Mouse (Mus musculus): ENCODE data around the gene Pepd. TPM values are rescaled to one million over a fixed set of nuclear protein-coding genes. Genes with fewer than 3 reads are reported as not detected.

Pepd gene
- polyA plus RNA-seq, 1 experiment from 2014 or later, result 44.5 TPM

- H3K4me2 ChIP-seq (replicated peaks; ENCODE audit: low read depth, low read length), result 0 out of 2 replicates have a peak overlapping the region, but pooled peaks have one; percentile 19
- DNase-seq (ENCODE audit: low spot score) (no peak), ATAC-seq (no peak)
- WGBS, result 60% methylated on average over 3 of the region's 3 CpGs
- H3K9ac ChIP-seq (replicated peaks; ENCODE audit: low read depth), result no peak overlapping the region
- TF ChIP-seq CTCF (IDR thresholded peaks at IDR 0.05) (no peak), EP300 (IDR thresholded peaks at IDR 0.05) (no peak)
- H3K9me3 ChIP-seq (ENCODE audit: low read length), result no peaks in the 10 kb centered on the region
- H3K4me3 ChIP-seq (ENCODE audit: low read depth, low read length), result no peak overlapping the region
- H3K4me1 ChIP-seq (ENCODE audit: insufficient read depth, low read depth, low read length), result no peaks in the 10 kb centered on the region; the same call in 1 of the 2 replicates
- no peaks in the 10 kb centered on the region for H3K27me3 ChIP-seq (replicated peaks; ENCODE audit: insufficient read depth, low read length)
- H3K36me3 ChIP-seq (ENCODE audit: insufficient read depth, low read length), result no peaks in the 10 kb centered on the region
- H3K27ac ChIP-seq (ENCODE audit: low read length), result no peak overlapping the region
Measured at GRCm38 (mm10) chr7:35065958-35066357, 153.8 kb downstream of the Pepd start.

DNA sequence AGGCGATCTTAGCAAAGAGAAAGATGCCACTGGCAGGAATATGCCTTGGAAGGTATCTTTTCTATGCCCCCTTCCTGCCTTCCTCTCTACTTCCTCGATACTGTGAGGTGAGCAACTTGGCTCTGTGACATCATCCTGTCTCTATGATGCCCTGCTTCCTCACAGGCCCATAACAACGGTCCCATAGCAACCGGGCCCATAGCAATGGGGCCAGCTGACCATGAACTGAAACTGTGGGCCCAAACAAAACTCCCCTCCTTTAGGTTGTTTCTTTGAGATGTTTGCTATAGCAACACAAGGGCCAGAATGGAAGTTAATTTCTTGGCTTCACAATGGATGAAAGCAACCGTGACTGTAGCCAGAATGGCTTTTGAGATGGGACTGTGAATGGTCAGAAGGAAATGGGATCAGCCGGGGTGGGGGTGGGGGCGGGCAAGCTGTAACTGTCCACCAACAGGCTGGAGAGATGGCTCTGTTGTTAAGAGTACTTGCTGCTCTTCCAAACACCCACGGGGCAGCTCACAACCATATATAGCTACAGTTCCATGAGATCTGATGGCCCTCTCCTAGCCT lies 154.5 kb downstream of the Pepd start:
- H3K36me3 ChIP-seq (ENCODE audit: insufficient read depth, low read length), result no peaks in the 10 kb centered on the region
- H3K27me3 ChIP-seq (replicated peaks; ENCODE audit: insufficient read depth, low read length), result no peaks in the 10 kb centered on the region
- no peak for TF ChIP-seq EP300 (IDR thresholded peaks at IDR 0.05)
- ATAC-seq (no peak), DNase-seq (ENCODE audit: low spot score) (no peak)
- H3K27ac ChIP-seq (ENCODE audit: low read length), result no peak overlapping the region
- no peaks in the 10 kb centered on the region; the same call in 1 of the 2 replicates for H3K4me1 ChIP-seq (ENCODE audit: insufficient read depth, low read depth, low read length)
- H3K4me2 ChIP-seq (replicated peaks; ENCODE audit: low read depth, low read length), result no peak overlapping the region
- H3K9ac ChIP-seq (replicated peaks; ENCODE audit: low read depth), result no peak overlapping the region
- 88% methylated on average over 8 of the region's 8 CpGs for WGBS
- H3K4me3 ChIP-seq (ENCODE audit: low read depth, low read length), result no peak overlapping the region
- H3K9me3 ChIP-seq (ENCODE audit: low read length), result no peaks in the 10 kb centered on the region

DNA sequence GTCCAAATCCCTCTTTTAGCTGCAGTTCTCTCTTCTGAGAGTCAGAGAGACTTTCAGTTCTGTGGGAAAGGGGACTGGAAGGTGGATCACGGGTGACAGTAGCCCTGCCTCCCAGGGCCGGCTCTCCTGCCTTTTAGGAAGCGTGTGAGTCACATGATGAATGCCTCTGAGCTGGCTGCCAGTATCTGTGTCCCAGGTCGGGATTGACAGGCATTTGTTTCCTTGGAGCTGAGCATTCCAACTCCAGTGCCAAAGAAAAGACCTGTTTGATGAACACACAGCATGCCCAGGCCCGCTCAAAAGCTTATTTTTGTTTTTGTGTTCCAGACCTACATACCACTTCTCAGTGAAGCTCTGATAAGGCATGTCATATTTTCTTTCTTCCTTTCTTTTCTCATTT lies 164.5 kb downstream of the Pepd start:
- Histone ChIP-seq H3K9ac (replicated peaks; ENCODE audit: low read depth) (no peak overlapping the region), H3K4me1 (ENCODE audit: insufficient read depth, low read depth, low read length) (no peaks in the 10 kb centered on the region), H3K36me3 (ENCODE audit: insufficient read depth, low read length) (no peaks in the 10 kb centered on the region), H3K27ac (ENCODE audit: low read length) (no peak overlapping the region), H3K27me3 (replicated peaks; ENCODE audit: insufficient read depth, low read length) (no peaks in the 10 kb centered on the region), H3K4me2 (replicated peaks; ENCODE audit: low read depth, low read length) (no peak overlapping the region), H3K9me3 (ENCODE audit: low read length) (no peaks in the 10 kb centered on the region), H3K4me3 (ENCODE audit: low read depth, low read length) (no peak overlapping the region)
- ATAC-seq (no peak), DNase-seq (ENCODE audit: low spot score) (no peak)
- TF ChIP-seq EP300 (IDR thresholded peaks at IDR 0.05), result no peak
- no peak for TF ChIP-seq CTCF (IDR thresholded peaks at IDR 0.05)
- WGBS, result 41% methylated on average over 5 of the region's 5 CpGs

GRCm38 (mm10) chr7:35080843-35081338 lies 168.7 kb downstream of the Pepd start:
- peak overlapping the region; percentile 77 for H3K27ac ChIP-seq (ENCODE audit: low read length)
- peak overlapping the region; percentile 16 for H3K4me3 ChIP-seq (ENCODE audit: low read depth, low read length)
- ATAC-seq (peak; percentile 83), DNase-seq (ENCODE audit: low spot score) (peak; percentile 84)
- peak overlapping the region; percentile 23 for H3K4me2 ChIP-seq (replicated peaks; ENCODE audit: low read depth, low read length)
- H3K36me3 ChIP-seq (ENCODE audit: insufficient read depth, low read length), result no peaks in the 10 kb centered on the region
- H3K9me3 ChIP-seq (ENCODE audit: low read length), result no peaks in the 10 kb centered on the region
- no peaks in the 10 kb centered on the region for H3K27me3 ChIP-seq (replicated peaks; ENCODE audit: insufficient read depth, low read length)
- WGBS, result 13% methylated on average over 10 of the region's 10 CpGs
- no peak overlapping the region for H3K9ac ChIP-seq (replicated peaks; ENCODE audit: low read depth)
- H3K4me1 ChIP-seq (ENCODE audit: insufficient read depth, low read depth, low read length), result peaks cover under 1% of the 10 kb centered on the region; the same call in 1 of the 2 replicates
- TF ChIP-seq CTCF (IDR thresholded peaks at IDR 0.05) (peak; percentile 27; the same call in 1 of the 2 replicates), EP300 (IDR thresholded peaks at IDR 0.05) (peak; percentile 39)

DNA sequence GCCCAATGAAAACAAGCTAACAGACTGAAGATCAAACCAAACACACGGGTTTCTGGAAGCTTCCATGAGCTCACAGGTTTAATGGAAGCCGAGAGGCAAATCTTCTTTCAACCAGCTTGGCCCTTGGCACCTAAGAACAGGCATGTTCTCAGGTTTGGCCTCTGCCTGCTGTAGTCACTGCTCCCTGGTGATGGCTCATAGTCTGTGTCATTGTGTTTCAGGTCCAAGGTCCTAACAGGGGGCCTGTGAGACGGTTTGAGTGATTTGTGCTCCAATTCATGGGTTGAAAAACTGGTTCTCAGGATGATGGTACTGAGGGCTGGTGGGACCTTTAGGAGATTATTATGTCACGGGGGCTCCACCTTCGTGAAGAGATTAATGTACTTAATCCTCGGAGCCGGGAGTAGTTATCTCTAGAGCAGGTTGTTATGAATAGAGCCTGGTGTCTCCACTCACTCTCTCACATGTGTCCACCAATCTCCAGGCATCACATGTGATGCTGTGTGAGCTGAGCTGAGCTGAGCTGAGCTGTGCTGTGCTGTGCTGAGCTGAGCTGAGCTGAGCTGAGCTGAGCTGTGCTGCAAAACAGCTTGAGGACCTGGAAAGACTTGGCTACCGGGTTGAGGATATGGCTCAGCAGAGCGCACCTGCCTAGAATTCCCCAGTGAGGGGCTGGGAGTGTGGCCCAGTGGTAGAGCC lies 169.4 kb downstream of the Pepd start:
- DNase-seq (ENCODE audit: low spot score), result no peak
- Histone ChIP-seq H3K9me3 (ENCODE audit: low read length) (no peaks in the 10 kb centered on the region), H3K4me2 (replicated peaks; ENCODE audit: low read depth, low read length) (peak overlapping the region; percentile 23), H3K4me1 (ENCODE audit: insufficient read depth, low read depth, low read length) (peaks cover 6% of the 10 kb centered on the region; the same call in 1 of the 2 replicates), H3K9ac (replicated peaks; ENCODE audit: low read depth) (no peak overlapping the region), H3K4me3 (ENCODE audit: low read depth, low read length) (peak overlapping the region; percentile 16), H3K36me3 (ENCODE audit: insufficient read depth, low read length) (no peaks in the 10 kb centered on the region), H3K27ac (ENCODE audit: low read length) (peak overlapping the region; percentile 77), H3K27me3 (replicated peaks; ENCODE audit: insufficient read depth, low read length) (no peaks in the 10 kb centered on the region)
- TF ChIP-seq CTCF (IDR thresholded peaks at IDR 0.05) (no peak), EP300 (IDR thresholded peaks at IDR 0.05) (no peak)
- WGBS, result 63% methylated on average over 9 of the region's 9 CpGs
- no peak for ATAC-seq

DNA sequence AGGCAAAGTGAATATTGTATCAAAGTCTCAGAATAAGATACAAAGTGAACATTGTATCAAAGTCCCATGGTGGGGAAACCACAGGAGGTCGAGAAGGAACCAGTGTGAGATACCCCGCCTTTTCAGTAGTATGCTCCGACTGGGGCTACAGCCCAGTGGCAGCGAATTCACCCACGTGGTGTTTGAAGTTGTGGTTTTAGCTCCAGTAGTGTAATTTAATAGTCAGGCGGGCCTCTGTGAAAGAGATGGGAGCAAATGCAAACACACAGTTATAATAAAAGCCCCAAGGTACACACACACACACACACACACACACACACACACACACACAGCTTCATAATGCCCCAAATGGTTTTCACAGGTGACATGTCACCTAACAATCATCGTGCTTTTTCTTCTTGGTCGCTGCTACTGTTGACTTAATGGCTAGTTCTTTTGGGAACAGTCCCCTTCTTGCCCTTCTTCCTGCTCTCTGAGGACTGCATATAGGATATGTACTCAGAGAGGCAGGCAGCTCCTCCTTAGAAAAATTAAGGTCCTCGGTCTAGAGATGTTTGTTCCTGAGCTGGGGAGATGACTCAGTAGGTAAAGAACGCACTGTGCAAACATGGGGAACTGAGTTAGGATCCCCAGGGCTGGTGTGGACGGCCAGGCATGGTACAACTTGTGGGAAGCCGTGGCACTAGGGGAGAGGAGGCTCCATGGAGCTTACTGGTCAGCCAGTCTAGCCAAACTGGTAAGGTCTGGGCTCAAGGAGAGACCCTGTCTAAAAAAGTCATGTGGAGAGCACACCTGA lies 172.6 kb downstream of the Pepd start:
- no peaks in the 10 kb centered on the region for H3K9me3 ChIP-seq (ENCODE audit: low read length)
- peaks cover 8% of the 10 kb centered on the region; the same call in 1 of the 2 replicates for H3K4me1 ChIP-seq (ENCODE audit: insufficient read depth, low read depth, low read length)
- no peak overlapping the region for H3K4me3 ChIP-seq (ENCODE audit: low read depth, low read length)
- no peak overlapping the region for H3K9ac ChIP-seq (replicated peaks; ENCODE audit: low read depth)
- DNase-seq (ENCODE audit: low spot score) (peak; percentile 67), ATAC-seq (peak; percentile 68)
- H3K36me3 ChIP-seq (ENCODE audit: insufficient read depth, low read length), result no peaks in the 10 kb centered on the region
- H3K27me3 ChIP-seq (replicated peaks; ENCODE audit: insufficient read depth, low read length), result peaks cover 5% of the 10 kb centered on the region
- H3K4me2 ChIP-seq (replicated peaks; ENCODE audit: low read depth, low read length), result no peak overlapping the region
- WGBS, result 50% methylated on average over 12 of the region's 12 CpGs
- TF ChIP-seq CTCF (IDR thresholded peaks at IDR 0.05) (no peak), EP300 (IDR thresholded peaks at IDR 0.05) (peak; percentile 42)
- no peak overlapping the region for H3K27ac ChIP-seq (ENCODE audit: low read length)
